Mouse (Mus musculus): Measurements from ENCODE around the gene Klhl24. TPM values are rescaled to one million over a fixed set of nuclear protein-coding genes. Genes with fewer than 3 reads are reported as not detected.

Klhl24 gene
- polyA plus RNA-seq, 1 experiment from 2014 or later: 60.9 TPM

- Histone ChIP-seq H3K36me3 (peaks cover 78% of the 10 kb centered on the region), H3K9me3 (replicated peaks) (0 out of 2 replicates have a peak, but pooled peaks cover under 1% of the 10 kb centered on the region), H3K4me1 (no peaks in the 10 kb centered on the region), H3K27me3 (no peaks in the 10 kb centered on the region), H3K9ac (no peak overlapping the region), H3K4me3 (no peak overlapping the region), H3K4me2 (replicated peaks) (no peak overlapping the region), H3K27ac (no peak overlapping the region)
- 83% methylated on average over 2 of the region's 2 CpGs for WGBS
- no peak for ATAC-seq (ENCODE audit: low FRiP score)
These were observed 62.8 kb downstream of the Klhl24 start for GRCm38 (mm10) chr16:20160130-20160529.

- H3K27me3 ChIP-seq: no peaks in the 10 kb centered on the region
- no peak overlapping the region for H3K4me3 ChIP-seq
- H3K9me3 ChIP-seq (replicated peaks): peaks cover 8% of the 10 kb centered on the region; the same call in 1 of the 2 replicates
- 89% methylated on average over 3 of the region's 3 CpGs for WGBS
- no peak overlapping the region for H3K27ac ChIP-seq
- ATAC-seq (ENCODE audit: low FRiP score): no peak
- H3K4me2 ChIP-seq (replicated peaks): no peak overlapping the region
- no peak overlapping the region for H3K9ac ChIP-seq
- no peaks in the 10 kb centered on the region for H3K4me1 ChIP-seq
- H3K36me3 ChIP-seq: peaks cover 80% of the 10 kb centered on the region
These were observed 71.7 kb downstream of the Klhl24 start for GRCm38 (mm10) chr16:20169071-20169470.

GRCm38 (mm10) chr16:20169471-20170106 is 72.2 kb downstream of the Klhl24 start:
- WGBS: 81% methylated on average over 3 of the region's 3 CpGs
- ATAC-seq (ENCODE audit: low FRiP score): no peak
- Histone ChIP-seq H3K9ac (no peak overlapping the region), H3K4me2 (replicated peaks) (no peak overlapping the region), H3K4me3 (no peak overlapping the region), H3K9me3 (replicated peaks) (peaks cover 8% of the 10 kb centered on the region; the same call in 1 of the 2 replicates), H3K27ac (no peak overlapping the region; the same call in 1 of the 2 replicates), H3K4me1 (no peaks in the 10 kb centered on the region), H3K27me3 (no peaks in the 10 kb centered on the region), H3K36me3 (peaks cover 81% of the 10 kb centered on the region)

Other genes with a start within 250 kb of the Klhl24 start
- gene Klhl6, start 114.5 kb upstream of the Klhl24 start, polyA plus RNA-seq (2016; fragmentation: Nextera tagmentation; extraction: Ambion mirVana): 6.8 and 7.3 TPM in 2 replicates
- 46.3 and 54.4 TPM in 2 replicates for gene Yeats2, start 43.5 kb downstream of the Klhl24 start, polyA plus RNA-seq (2016; fragmentation: Nextera tagmentation; extraction: Ambion mirVana)
- gene Map6d1, start 143.8 kb downstream of the Klhl24 start, polyA plus RNA-seq (2016; fragmentation: Nextera tagmentation; extraction: Ambion mirVana): 2.0 and 2.1 TPM in 2 replicates
- 80.9 and 85.5 TPM in 2 replicates for gene Parl, start 204.8 kb downstream of the Klhl24 start, polyA plus RNA-seq (2016; fragmentation: Nextera tagmentation; extraction: Ambion mirVana)
- gene Cyp2ab1, start 227.9 kb downstream of the Klhl24 start, polyA plus RNA-seq (2016; fragmentation: Nextera tagmentation; extraction: Ambion mirVana): not detected in 2 replicates